Mouse (Mus musculus): ENCODE results near the gene Hcn3. TPM values are rescaled to one million over a fixed set of nuclear protein-coding genes. Genes with fewer than 3 reads are reported as not detected.

The Hcn3 gene
- total and polyA plus RNA-seq, 2 experiments from 2014 or later = 30.3 to 44.9 TPM

GRCm38 (mm10) chr3:89145566-89145965 is 14.4 kb downstream of the Hcn3 start:
- H3K9me3 ChIP-seq (ENCODE audit: low read length) = no peaks in the 10 kb centered on the region
- 20% methylated on average over 8 of the region's 8 CpGs for WGBS
- no peaks in the 10 kb centered on the region for H3K27me3 ChIP-seq (ENCODE audit: insufficient read depth, low read length)
- H3K36me3 ChIP-seq (ENCODE audit: insufficient read depth) = peaks cover 22% of the 10 kb centered on the region
- no peak overlapping the region for H3K4me3 ChIP-seq (ENCODE audit: low read depth, low read length)
- H3K4me1 ChIP-seq (ENCODE audit: insufficient read depth) = no peaks in the 10 kb centered on the region
- ATAC-seq (no peak), DNase-seq (no peak)
- H3K27ac ChIP-seq (ENCODE audit: low read depth, low read length) = no peak overlapping the region
- H3K9ac ChIP-seq = no peak overlapping the region
- no peak overlapping the region for H3K4me2 ChIP-seq (ENCODE audit: low read depth)
- no peak for TF ChIP-seq CTCF (IDR thresholded peaks at IDR 0.05; ENCODE audit: low read depth)

GRCm38 (mm10) chr3:89144821-89145220 is 15.2 kb downstream of the Hcn3 start:
- WGBS = 86% methylated on average over 10 of the region's 10 CpGs
- Histone ChIP-seq H3K9ac (no peak overlapping the region), H3K27ac (ENCODE audit: low read depth, low read length) (no peak overlapping the region), H3K36me3 (ENCODE audit: insufficient read depth) (peaks cover 14% of the 10 kb centered on the region), H3K4me2 (ENCODE audit: low read depth) (no peak overlapping the region), H3K4me1 (ENCODE audit: insufficient read depth) (no peaks in the 10 kb centered on the region), H3K4me3 (ENCODE audit: low read depth, low read length) (no peak overlapping the region), H3K9me3 (ENCODE audit: low read length) (no peaks in the 10 kb centered on the region), H3K27me3 (ENCODE audit: insufficient read depth, low read length) (no peaks in the 10 kb centered on the region)
- DNase-seq = no peak
- no peak for TF ChIP-seq CTCF (IDR thresholded peaks at IDR 0.05; ENCODE audit: low read depth)
- no peak for ATAC-seq

GRCm38 (mm10) chr3:89136365-89136764 is 23.6 kb downstream of the Hcn3 start:
- Histone ChIP-seq H3K4me1 (ENCODE audit: insufficient read depth) (no peaks in the 10 kb centered on the region), H3K4me2 (ENCODE audit: low read depth) (no peak overlapping the region), H3K9me3 (ENCODE audit: low read length) (no peaks in the 10 kb centered on the region), H3K27me3 (ENCODE audit: insufficient read depth, low read length) (no peaks in the 10 kb centered on the region), H3K36me3 (ENCODE audit: insufficient read depth) (no peaks in the 10 kb centered on the region), H3K9ac (no peak overlapping the region), H3K27ac (ENCODE audit: low read depth, low read length) (no peak overlapping the region), H3K4me3 (ENCODE audit: low read depth, low read length) (no peak overlapping the region)
- WGBS = 44% methylated on average over 9 of the region's 9 CpGs
- DNase-seq (no peak), ATAC-seq (no peak)
- no peak for TF ChIP-seq CTCF (IDR thresholded peaks at IDR 0.05; ENCODE audit: low read depth)

- DNase-seq (no peak), ATAC-seq (no peak)
- no peak within 1 kb of the TSS for H3K4me2 ChIP-seq (ENCODE audit: low read depth)
- H3K27ac ChIP-seq (ENCODE audit: low read depth, low read length) = no peak within 1 kb of the TSS
- no peaks in the 10 kb centered on the region for H3K9me3 ChIP-seq (ENCODE audit: low read length)
- no peaks in the 10 kb centered on the region for H3K27me3 ChIP-seq (ENCODE audit: insufficient read depth, low read length)
- H3K4me3 ChIP-seq (ENCODE audit: low read depth, low read length) = no peak within 1 kb of the TSS
- 54% methylated on average over 3 of the region's 3 CpGs for WGBS
- no peak within 1 kb of the TSS for H3K9ac ChIP-seq
- TF ChIP-seq CTCF (IDR thresholded peaks at IDR 0.05; ENCODE audit: low read depth) = no peak
- no peaks in the 10 kb centered on the region for H3K36me3 ChIP-seq (ENCODE audit: insufficient read depth)
- H3K4me1 ChIP-seq (ENCODE audit: insufficient read depth) = no peaks in the 10 kb centered on the region
Observed at GRCm38 (mm10) chr3:89135958-89136357, 24.0 kb downstream of the Hcn3 start, which contains the start of gene Pklr. Pklr (plus strand) TSS chr3:89136142.

- WGBS = 95% methylated on average over 1 of the region's 1 CpGs
- H3K4me3 ChIP-seq (ENCODE audit: low read depth, low read length) = no peak overlapping the region
- H3K9me3 ChIP-seq (ENCODE audit: low read length) = no peaks in the 10 kb centered on the region
- H3K36me3 ChIP-seq (ENCODE audit: insufficient read depth) = no peaks in the 10 kb centered on the region
- no peak for DNase-seq
- no peak for TF ChIP-seq CTCF (IDR thresholded peaks at IDR 0.05; ENCODE audit: low read depth)
- ATAC-seq = no peak
- H3K27me3 ChIP-seq (ENCODE audit: insufficient read depth, low read length) = no peaks in the 10 kb centered on the region
- no peaks in the 10 kb centered on the region for H3K4me1 ChIP-seq (ENCODE audit: insufficient read depth)
- no peak overlapping the region for H3K4me2 ChIP-seq (ENCODE audit: low read depth)
- no peak overlapping the region for H3K27ac ChIP-seq (ENCODE audit: low read depth, low read length)
- no peak overlapping the region for H3K9ac ChIP-seq
Observed at GRCm38 (mm10) chr3:89133752-89134151, 26.2 kb downstream of the Hcn3 start.

GRCm38 (mm10) chr3:89133063-89133450 is 26.9 kb downstream of the Hcn3 start:
- ATAC-seq (no peak), DNase-seq (no peak)
- H3K9me3 ChIP-seq (ENCODE audit: low read length) = no peaks in the 10 kb centered on the region
- WGBS = 85% methylated on average over 7 of the region's 7 CpGs
- no peaks in the 10 kb centered on the region for H3K27me3 ChIP-seq (ENCODE audit: insufficient read depth, low read length)
- no peaks in the 10 kb centered on the region for H3K36me3 ChIP-seq (ENCODE audit: insufficient read depth)
- no peak overlapping the region for H3K4me2 ChIP-seq (ENCODE audit: low read depth)
- no peaks in the 10 kb centered on the region for H3K4me1 ChIP-seq (ENCODE audit: insufficient read depth)
- H3K27ac ChIP-seq (ENCODE audit: low read depth, low read length) = no peak overlapping the region
- H3K9ac ChIP-seq = no peak overlapping the region
- H3K4me3 ChIP-seq (ENCODE audit: low read depth, low read length) = no peak overlapping the region
- TF ChIP-seq CTCF (IDR thresholded peaks at IDR 0.05; ENCODE audit: low read depth) = no peak

GRCm38 (mm10) chr3:89132285-89133062 is 27.5 kb downstream of the Hcn3 start:
- Histone ChIP-seq H3K4me2 (ENCODE audit: low read depth) (peak overlapping the region; percentile 60), H3K27me3 (ENCODE audit: insufficient read depth, low read length) (no peaks in the 10 kb centered on the region), H3K9ac (peak overlapping the region; percentile 40), H3K9me3 (ENCODE audit: low read length) (no peaks in the 10 kb centered on the region), H3K4me1 (ENCODE audit: insufficient read depth) (no peaks in the 10 kb centered on the region), H3K36me3 (ENCODE audit: insufficient read depth) (no peaks in the 10 kb centered on the region), H3K4me3 (ENCODE audit: low read depth, low read length) (peak overlapping the region; percentile 28), H3K27ac (ENCODE audit: low read depth, low read length) (no peak overlapping the region)
- peak; percentile 47 for DNase-seq
- peak; percentile 81 for ATAC-seq
- 15% methylated on average over 29 of the region's 30 CpGs for WGBS
- TF ChIP-seq CTCF (IDR thresholded peaks at IDR 0.05; ENCODE audit: low read depth) = peak; percentile 64
